Mouse (Mus musculus): Measurements from ENCODE around the gene Otud7a.

GRCm38 (mm10) chr7:63462234-63462633 is 17.7 kb downstream of the Otud7a start:
- TF ChIP-seq CTCF (IDR thresholded peaks at IDR 0.05; ENCODE audit: borderline replicate concordance, extremely low read depth, insufficient read depth, insufficient read length) (no peak), POLR2A (IDR thresholded peaks at IDR 0.05; ENCODE audit: borderline replicate concordance, extremely low read depth, insufficient read depth, insufficient read length, poor library complexity, severe bottlenecking) (no peak)

All from brain, embryonic 14.5 days (tissue).